Mouse (Mus musculus): ENCODE measurements at regions not wholly inside any gene's neighbourhood (a gene's known extent, or its start where the extent isn't known, plus 50 kb on each side); places are given as distances from the start of the nearest gene placed in this dataset.

DNA sequence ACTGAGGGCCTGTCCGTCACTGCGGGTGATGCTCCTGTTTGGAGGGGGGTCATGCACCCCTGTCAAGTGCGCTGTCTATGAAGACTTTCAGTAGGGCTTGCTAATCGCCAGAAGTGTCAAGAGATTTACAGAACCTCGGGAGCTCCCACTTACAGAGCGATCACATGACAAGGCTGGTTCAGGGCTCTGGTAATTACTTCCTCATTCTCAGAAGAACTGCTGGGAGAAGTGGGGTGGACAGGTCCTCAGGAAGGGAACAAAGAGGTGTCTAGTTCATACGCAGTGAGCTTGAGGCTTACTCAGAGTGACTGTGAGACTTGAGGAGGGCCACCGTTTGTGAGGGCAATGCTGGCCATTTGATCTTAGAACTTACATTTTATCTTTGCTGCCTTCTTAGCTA lies 78.0 kb upstream of the 4930535I16Rik start:
- no peaks in the 10 kb centered on the region for H3K36me3 ChIP-seq (replicated peaks; ENCODE audit: insufficient read depth, low read length)
- TF ChIP-seq CTCF (IDR thresholded peaks at IDR 0.05; ENCODE audit: low read depth) (no peak), EP300 (IDR thresholded peaks at IDR 0.05; ENCODE audit: low read depth) (no peak)
- no peak overlapping the region for H3K9ac ChIP-seq (replicated peaks)
- WGBS (ENCODE audit: insufficient replicate concordance), result 52% methylated on average over 8 of the region's 8 CpGs
- no peak for DNase-seq
- H3K27ac ChIP-seq (ENCODE audit: low read depth), result no peak overlapping the region
- H3K4me2 ChIP-seq (ENCODE audit: low read depth, low read length), result no peak overlapping the region
- H3K27me3 ChIP-seq (ENCODE audit: insufficient read depth, low read length), result peaks cover 10% of the 10 kb centered on the region; the same call in 1 of the 2 replicates
- H3K9me3 ChIP-seq (ENCODE audit: low read length), result no peaks in the 10 kb centered on the region
- H3K4me3 ChIP-seq (ENCODE audit: low read depth, low read length), result no peak overlapping the region
- ATAC-seq, result no peak
- peaks cover 6% of the 10 kb centered on the region; the same call in 1 of the 2 replicates for H3K4me1 ChIP-seq (ENCODE audit: insufficient read depth)

DNA sequence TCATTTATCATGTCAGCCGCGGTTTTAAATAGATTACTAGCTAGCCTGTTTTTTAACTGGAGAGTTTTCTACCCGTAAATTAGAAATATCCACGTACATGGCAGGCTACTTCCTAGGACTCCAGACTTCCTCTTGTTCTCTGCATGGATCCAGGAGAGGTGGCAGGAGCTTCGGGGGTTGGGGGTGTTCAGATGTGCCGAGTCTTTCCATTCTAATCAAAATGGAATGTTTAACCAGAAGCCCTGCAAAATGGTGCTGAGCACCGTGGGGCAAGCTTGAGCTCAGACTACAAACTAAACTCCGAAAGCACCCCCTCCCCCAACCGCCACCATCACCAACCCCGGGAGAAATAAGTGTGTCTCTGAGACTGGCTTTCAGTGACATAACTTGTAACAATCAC lies 73.4 kb upstream of the 4930535I16Rik start:
- 8% methylated on average over 10 of the region's 10 CpGs for WGBS (ENCODE audit: insufficient replicate concordance)

DNA sequence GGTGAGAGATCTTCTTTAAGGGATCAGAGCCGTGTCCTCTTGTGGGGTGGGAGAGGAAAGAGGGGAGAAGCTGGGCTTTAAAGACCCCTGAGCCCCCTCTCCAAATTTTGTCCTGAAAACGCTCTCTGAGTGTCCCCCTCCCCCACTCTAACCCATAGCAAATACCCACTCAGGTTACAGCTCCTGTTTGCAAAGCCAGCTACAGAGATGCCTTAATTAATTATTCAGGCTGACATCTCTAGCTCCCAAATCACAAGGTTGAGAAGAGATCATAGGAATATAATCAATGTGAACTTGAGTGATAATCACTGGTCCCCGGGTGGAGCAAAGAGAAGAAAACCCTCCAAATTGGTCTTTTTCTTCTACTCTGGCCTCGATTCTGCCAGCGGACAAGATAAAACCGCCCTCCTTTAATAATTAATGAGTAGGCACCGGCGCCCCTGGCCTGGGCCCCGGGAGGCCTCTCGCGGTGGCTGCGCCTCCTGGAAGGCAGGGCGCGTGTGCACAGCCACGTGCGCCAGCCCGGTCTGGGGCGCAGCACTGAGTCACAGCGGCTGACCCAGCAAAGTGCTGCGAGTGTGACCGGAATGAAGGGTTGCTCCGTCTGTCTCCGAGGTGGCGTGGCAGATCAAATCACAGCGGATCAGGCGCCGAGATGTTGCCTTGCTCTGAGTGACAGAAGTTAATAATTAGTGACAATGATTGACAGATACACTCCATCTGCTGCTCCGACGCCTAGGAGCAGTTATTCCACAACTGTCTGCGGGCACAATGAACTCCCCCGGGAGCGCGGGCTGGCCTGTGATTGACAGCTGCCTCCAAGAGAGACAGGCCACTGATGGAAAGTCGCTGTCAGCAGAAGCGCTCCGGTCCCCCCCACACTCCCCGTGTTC lies 72.7 kb upstream of the 4930535I16Rik start:
- TF ChIP-seq CTCF (IDR thresholded peaks at IDR 0.05; ENCODE audit: low read depth) (no peak), EP300 (IDR thresholded peaks at IDR 0.05; ENCODE audit: low read depth) (no peak)
- ATAC-seq (peak; percentile 94), DNase-seq (peak; percentile 60)
- H3K9ac ChIP-seq (replicated peaks), result no peak overlapping the region; the same call in 1 of the 2 replicates
- WGBS (ENCODE audit: insufficient replicate concordance), result 3% methylated on average over 37 of the region's 37 CpGs
- H3K27ac ChIP-seq (ENCODE audit: low read depth), result peak overlapping the region; percentile 72
- H3K27me3 ChIP-seq (ENCODE audit: insufficient read depth, low read length), result peaks cover 13% of the 10 kb centered on the region
- H3K36me3 ChIP-seq (replicated peaks; ENCODE audit: insufficient read depth, low read length), result no peaks in the 10 kb centered on the region
- H3K4me1 ChIP-seq (ENCODE audit: insufficient read depth), result peaks cover 8% of the 10 kb centered on the region; the same call in 1 of the 2 replicates
- peak overlapping the region; percentile 22; the same call in 1 of the 2 replicates for H3K4me3 ChIP-seq (ENCODE audit: low read depth, low read length)
- H3K9me3 ChIP-seq (ENCODE audit: low read length), result no peaks in the 10 kb centered on the region
- H3K4me2 ChIP-seq (ENCODE audit: low read depth, low read length), result peak overlapping the region; percentile 62

More for the DNA sequence above, 73.4 kb upstream of the 4930535I16Rik start:
- Histone ChIP-seq H3K27me3 (ENCODE audit: insufficient read depth, low read length) (peaks cover 13% of the 10 kb centered on the region), H3K9me3 (ENCODE audit: low read length) (no peaks in the 10 kb centered on the region), H3K4me1 (ENCODE audit: insufficient read depth) (peaks cover 8% of the 10 kb centered on the region; the same call in 1 of the 2 replicates), H3K4me3 (ENCODE audit: low read depth, low read length) (peak overlapping the region; percentile 22; the same call in 1 of the 2 replicates), H3K36me3 (replicated peaks; ENCODE audit: insufficient read depth, low read length) (no peaks in the 10 kb centered on the region), H3K27ac (ENCODE audit: low read depth) (no peak overlapping the region), H3K9ac (replicated peaks) (no peak overlapping the region; the same call in 1 of the 2 replicates), H3K4me2 (ENCODE audit: low read depth, low read length) (peak overlapping the region; percentile 62)
- DNase-seq, result no peak
- TF ChIP-seq CTCF (IDR thresholded peaks at IDR 0.05; ENCODE audit: low read depth), result no peak
- no peak for TF ChIP-seq EP300 (IDR thresholded peaks at IDR 0.05; ENCODE audit: low read depth)
- no peak for ATAC-seq

All from liver, postnatal 0 days (tissue).